8 mouse cellular contexts compared by ENCODE assay signal in the genomic region with DNA sequence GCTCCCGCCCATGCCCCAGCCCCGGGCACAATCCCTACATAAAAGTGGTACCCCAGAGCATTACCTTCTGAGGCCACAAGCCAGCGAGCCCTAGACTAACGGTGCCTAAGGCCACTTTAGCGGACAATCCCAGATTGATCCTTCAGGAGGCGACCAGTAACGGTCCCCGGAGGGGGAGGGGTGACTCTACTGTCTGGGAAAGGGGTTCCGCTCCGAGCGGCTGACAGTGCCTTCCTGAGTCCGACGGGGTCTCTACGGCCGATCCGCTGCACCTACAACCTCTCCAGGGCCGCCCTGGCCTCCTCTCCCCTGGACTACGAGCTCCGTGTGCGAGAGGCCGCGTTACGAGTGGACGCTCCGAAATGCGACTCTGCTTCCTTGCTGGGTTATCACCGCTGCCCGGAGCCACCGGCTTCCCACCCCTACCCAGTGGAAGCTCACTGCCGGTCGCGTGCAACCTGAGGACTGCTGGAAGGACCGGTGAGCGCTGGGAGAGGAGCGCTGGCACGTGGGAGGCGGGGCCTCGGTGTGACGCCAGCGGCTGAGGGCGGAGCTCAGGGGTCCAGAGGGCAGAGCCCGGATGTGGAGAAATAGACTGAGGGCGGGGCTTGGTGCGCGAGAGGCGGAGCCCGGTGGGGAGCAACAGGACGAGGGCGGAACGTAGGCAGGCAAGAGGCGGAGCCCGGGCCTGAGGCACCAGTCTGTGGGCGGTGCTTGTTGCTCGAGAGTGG. TPM values are rescaled to one million over a fixed set of nuclear protein-coding genes. Genes with fewer than 3 reads are reported as not detected.
DNase-seq lines count a peak whose midpoint lies in the region; ATAC-seq lines count a peak whose summit lies in the region.

No protein-coding gene starts in this region.

- WGBS in hindbrain, embryonic 15.5 days, result under 1% methylated on average over 54 of the region's 54 CpGs

- peak; percentile 99 for ATAC-seq in hindbrain, embryonic 15.5 days (ENCODE audit: low FRiP score, low read depth)

- H3K9me3 ChIP-seq in hindbrain, embryonic 15.5 days, result no peaks in the 10 kb centered on the region

- peak overlapping the region; percentile 61 for H3K9ac ChIP-seq in hindbrain, embryonic 15.5 days

- peaks cover 8% of the 10 kb centered on the region; the same call in 1 of the 2 replicates for H3K4me1 ChIP-seq in hindbrain, embryonic 15.5 days (replicated peaks)

- peak; percentile 98 for DNase-seq in T-cell, adult 2 months (ENCODE audit: low spot score)
- peak; percentile 98 to 99 for DNase-seq in cerebellum, postnatal 36 days
- peak; percentile 98 for DNase-seq in frontal cortex, postnatal 36 days (ENCODE audit: low spot score in 2 of 2)
- peak; percentile 97 for DNase-seq in left cerebral cortex, adult 11 months (ENCODE audit: low spot score)
- DNase-seq in lung, postnatal 4 days, result peak; percentile 99 to 100
- DNase-seq in retina, postnatal 7 days (ENCODE audit: low read depth, low spot score), result peak; percentile 94
- peak; percentile 96 for DNase-seq in urinary bladder, adult 2 months (ENCODE audit: low spot score)

- H3K4me2 ChIP-seq in hindbrain, embryonic 15.5 days, result peak overlapping the region; percentile 89

- H3K27ac ChIP-seq in hindbrain, embryonic 15.5 days (replicated peaks), result 0 out of 2 replicates have a peak overlapping the region, but pooled peaks have one; percentile 27

- H3K4me3 ChIP-seq in hindbrain, embryonic 15.5 days, result peak overlapping the region; percentile 64

- no peaks in the 10 kb centered on the region for H3K36me3 ChIP-seq in hindbrain, embryonic 15.5 days

- H3K27me3 ChIP-seq in hindbrain, embryonic 15.5 days, result no peaks in the 10 kb centered on the region

RNA-seq across cellular contexts. Expression of gene Tspan9, which starts 56.9 kb away (rescaled TPM):
- 54.2 and 54.4 TPM in 2 replicates for polyA plus RNA-seq in hindbrain, embryonic 15.5 days (2015; fragmentation: Nextera tagmentation; extraction: Ambion mirVana)
- 112 and 128 TPM in 2 replicates for polyA plus RNA-seq in urinary bladder, adult 2 months (2012; rRNA removed)

Comparison
In these comparisons a context has a peak if more than half of its experiments do, and no peak if none do; other contexts are left out.
1. Peak in every context shown above with its lines: DNase-seq, ATAC-seq, H3K4me3 ChIP-seq and H3K27ac ChIP-seq.